Mouse (Mus musculus) ZHBTc4 (cell line): ENCODE measurements around the gene Prh1.
"Not testable (repeated sequence)": the region's sequence is repeated elsewhere in the genome, so short reads cannot be mapped to it uniquely, and the experiment has no call there.

Experiments
- DNase-seq: peaks from one replicate; pipeline ENCODE4 v3.0.0-alpha.2; 2011; ENCODE audit warnings: low read depth, low spot score

Gene Prh1

DNA sequence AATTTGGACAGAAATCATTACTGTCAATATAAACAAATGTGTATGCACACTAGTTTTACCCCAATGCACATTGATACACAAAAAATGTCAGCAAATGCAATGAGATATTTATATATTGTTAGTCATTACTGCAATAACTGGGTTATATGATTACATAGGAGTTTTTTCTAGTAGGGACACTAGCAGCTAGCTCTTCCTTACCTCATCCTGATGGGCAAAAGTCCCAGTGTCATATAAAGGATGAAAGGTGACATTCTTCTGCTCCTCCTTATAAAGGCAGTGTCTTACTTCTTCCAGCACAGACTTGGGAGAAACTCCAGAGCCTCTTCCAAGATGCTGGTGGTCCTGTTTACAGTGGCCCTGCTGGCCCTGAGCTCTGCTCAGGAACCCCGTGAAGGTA is at the start of gene Prh1:
Prh1 (plus strand) TSS at position 301 of the 400 bp plus-strand sequence.
- not testable (repeated sequence) for DNase-seq

DNA sequence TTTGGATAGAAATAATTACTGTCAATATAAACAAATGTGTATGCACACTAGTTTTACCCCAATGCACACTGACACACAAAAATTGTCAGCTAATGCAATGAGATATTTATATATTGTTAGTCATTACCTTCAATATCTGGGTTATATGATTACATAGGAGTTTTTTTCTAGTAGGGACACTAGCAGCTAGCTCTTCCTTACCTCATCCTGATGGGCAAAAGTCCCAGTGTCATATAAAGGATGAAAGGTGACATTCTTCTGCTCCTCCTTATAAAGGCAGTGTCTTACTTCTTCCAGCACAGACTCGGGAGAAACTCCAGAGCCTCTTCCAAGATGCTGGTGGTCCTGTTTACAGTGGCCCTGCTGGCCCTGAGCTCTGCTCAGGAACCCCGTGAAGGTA is 26.0 kb downstream of the Prh1 start, which contains the start of gene Prp2:
Prp2 (plus strand) TSS at position 301 of the 400 bp plus-strand sequence.
- not testable (repeated sequence) for DNase-seq
